Mouse (Mus musculus) urinary bladder, adult 18-20 months (tissue): ENCODE data around the gene Ska3.
"Not testable (repeated sequence)": the region's sequence is repeated elsewhere in the genome, so short reads cannot be mapped to it uniquely, and the experiment has no call there.

ENCODE experiments used
- DNase-seq, 2 experiments: peaks; one replicate each; pipeline ENCODE4 v3.0.0; 2022; ENCODE audit warnings: low spot score in 2 of 2, mixed read lengths in 2 of 2

Gene Ska3

GRCm38 (mm10) chr14:57825788-57826751 is at the start of gene Ska3, which contains the start of gene Mrpl57:
Ska3 (minus strand) TSS chr14:57826185.
Mrpl57 (plus strand) TSS chr14:57826234.
- DNase-seq = peak; percentile 86 to 89

GRCm38 (mm10) chr14:57866676-57867276 is 40.8 kb upstream of the Ska3 start:
- DNase-seq = no peak

- no peak for DNase-seq
Observed at GRCm38 (mm10) chr14:57865256-57865655, 39.3 kb upstream of the Ska3 start.

- no peak for DNase-seq
Observed at GRCm38 (mm10) chr14:57863129-57863528, 37.1 kb upstream of the Ska3 start.

- no peak for DNase-seq
Observed at GRCm38 (mm10) chr14:57861987-57862412, 36.0 kb upstream of the Ska3 start.

- no peak for DNase-seq
Observed at GRCm38 (mm10) chr14:57859520-57859919, 33.5 kb upstream of the Ska3 start.

- no peak for DNase-seq
Observed at GRCm38 (mm10) chr14:57858601-57859000, 32.6 kb upstream of the Ska3 start.

GRCm38 (mm10) chr14:57856037-57856436 is 30.1 kb upstream of the Ska3 start:
- not testable (repeated sequence) for DNase-seq

- no peak for DNase-seq
Observed at GRCm38 (mm10) chr14:57852961-57853360, 27.0 kb upstream of the Ska3 start.

- no peak for DNase-seq
Observed at GRCm38 (mm10) chr14:57850330-57850729, 24.3 kb upstream of the Ska3 start.

- no peak for DNase-seq
Observed at GRCm38 (mm10) chr14:57848646-57849045, 22.7 kb upstream of the Ska3 start.

GRCm38 (mm10) chr14:57848061-57848460 is 22.1 kb upstream of the Ska3 start:
- not testable (repeated sequence) for DNase-seq

GRCm38 (mm10) chr14:57844535-57844934 is 18.6 kb upstream of the Ska3 start:
- DNase-seq = no peak

- no peak for DNase-seq
Observed at GRCm38 (mm10) chr14:57835157-57835556, 9.2 kb upstream of the Ska3 start.

GRCm38 (mm10) chr14:57833526-57833925 is 7.5 kb upstream of the Ska3 start:
- DNase-seq = no peak

- DNase-seq = no peak
Observed at GRCm38 (mm10) chr14:57827284-57827683, 1.3 kb upstream of the Ska3 start.

- DNase-seq = no peak
Observed at GRCm38 (mm10) chr14:57820839-57821238, 5.1 kb downstream of the Ska3 start.

GRCm38 (mm10) chr14:57811844-57812243 is 14.1 kb downstream of the Ska3 start:
- DNase-seq = no peak

- no peak for DNase-seq
Observed at GRCm38 (mm10) chr14:57810886-57811285, 15.1 kb downstream of the Ska3 start.

- no peak for DNase-seq
Observed at GRCm38 (mm10) chr14:57808558-57808957, 17.4 kb downstream of the Ska3 start.

GRCm38 (mm10) chr14:57803731-57804130 is 22.3 kb downstream of the Ska3 start:
- DNase-seq = no peak

- peak; percentile 93 to 97 for DNase-seq
Observed at GRCm38 (mm10) chr14:57797991-57798931, 27.7 kb downstream of the Ska3 start, which contains the start of gene Sap18. Sap18 (plus strand) TSS chr14:57798180.
